In the genomic region with DNA sequence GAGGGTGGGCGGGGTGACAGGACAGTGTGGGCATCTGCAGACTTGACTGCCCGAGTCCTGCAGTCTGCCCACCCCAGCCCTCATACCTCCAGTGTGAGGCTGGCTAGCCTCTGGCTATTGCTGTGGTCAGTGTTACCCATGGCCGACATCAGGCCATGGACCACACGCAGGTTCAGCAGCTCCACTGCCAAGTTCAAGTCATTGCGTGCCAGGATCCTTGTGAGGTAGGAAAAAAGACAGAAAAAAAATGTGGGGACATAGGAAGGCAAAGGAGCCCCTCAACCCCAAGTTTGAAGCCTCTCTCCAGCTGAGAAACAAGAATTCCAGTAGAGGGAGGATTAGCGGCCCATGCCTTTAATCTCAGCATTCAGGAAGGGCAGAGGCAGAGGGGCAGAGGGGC, we compare ENCODE assay signal across 28 mouse cellular contexts. TPM values are rescaled to one million over a fixed set of nuclear protein-coding genes. Genes with fewer than 3 reads are reported as not detected.
DNase-seq lines count a peak whose midpoint lies in the region; ATAC-seq and TF ChIP-seq lines count a peak whose summit lies in the region.
"Had no signal": no experiment of that assay in that cellular context is flagged by ENCODE, and none has a peak within 500 bp of the region (broad histone marks: within the 10 kb centered on the region; RNA-seq: fewer than 3 reads in every experiment).

No protein-coding gene starts in this region.

- H3K27ac ChIP-seq in midbrain, embryonic 11.5 days (ENCODE audit: low read depth, low read length), result no peak overlapping the region
- H3K27ac ChIP-seq in midbrain, embryonic 14.5 days (replicated peaks; ENCODE audit: low read depth, low read length), result no peak overlapping the region
- H3K27ac ChIP-seq: embryonic facial prominence, embryonic 13.5 days; embryonic facial prominence, embryonic 15.5 days; forebrain, embryonic 10.5 days; forebrain, embryonic 12.5 days had no signal

- peak; percentile 44 to 47 for DNase-seq in cerebellum, postnatal 10 days
- no peak for DNase-seq in cerebellum, postnatal 4 days (ENCODE audit: low spot score in 2 of 2)
- DNase-seq in heart, adult 11 months, result peak; percentile 73
- DNase-seq in heart, adult 9 months (ENCODE audit: low spot score in 2 of 2), result no peak
- peak; percentile 51 for DNase-seq in midbrain, embryonic 11.5 days (ENCODE audit: low spot score, missing footprints)
- no peak for DNase-seq in midbrain, embryonic 14.5 days
- DNase-seq in left cerebral cortex, postnatal 10 days (ENCODE audit: extremely low spot score in 1 of 2, low spot score in 2 of 2), result no peak
- DNase-seq: adrenal gland, adult 2 months; adrenal gland, postnatal 10 days; adrenal gland, postnatal 25 days; B cell, adult 2 months; cerebellum, adult 11 months; cerebellum, adult 2 months; cerebellum, adult 9-10 months; cerebellum, postnatal 14 days; embryo, embryonic 11 days had no signal

- ATAC-seq in midbrain, embryonic 11.5 days (ENCODE audit: low FRiP score), result no peak
- no peak for ATAC-seq in midbrain, embryonic 14.5 days (ENCODE audit: low FRiP score, low TSS enrichment)
- ATAC-seq: CD4-positive, CD25-positive, alpha-beta regulatory T cell, adult 4 months; forebrain, embryonic 14.5 days; forebrain, embryonic 16.5 days had no signal

- H3K27me3 ChIP-seq in midbrain, embryonic 11.5 days (ENCODE audit: control insufficient read depth, insufficient read depth, low read length), result no peaks in the 10 kb centered on the region
- no peaks in the 10 kb centered on the region for H3K27me3 ChIP-seq in midbrain, embryonic 14.5 days (ENCODE audit: control insufficient read depth, insufficient read depth, low read length)
- peaks cover 6% of the 10 kb centered on the region; the same call in 1 of the 2 replicates for H3K27me3 ChIP-seq in E14TG2a.4 (ENCODE audit: insufficient read depth, low read length)
- H3K27me3 ChIP-seq: embryonic facial prominence, embryonic 13.5 days; embryonic facial prominence, embryonic 15.5 days had no signal

- H3K9me3 ChIP-seq in midbrain, embryonic 11.5 days (ENCODE audit: control insufficient read depth, low read length), result no peaks in the 10 kb centered on the region
- no peaks in the 10 kb centered on the region for H3K9me3 ChIP-seq in midbrain, embryonic 14.5 days (ENCODE audit: control insufficient read depth, low read length)
- H3K9me3 ChIP-seq in E14TG2a.4 (ENCODE audit: low read length), result no peaks in the 10 kb centered on the region
- H3K9me3 ChIP-seq: embryonic facial prominence, embryonic 13.5 days; embryonic facial prominence, embryonic 15.5 days; forebrain, embryonic 10.5 days; forebrain, embryonic 12.5 days had no signal

- H3K4me3 ChIP-seq in midbrain, embryonic 11.5 days (ENCODE audit: low read depth, low read length), result no peak overlapping the region
- no peak overlapping the region for H3K4me3 ChIP-seq in midbrain, embryonic 14.5 days (replicated peaks; ENCODE audit: low read depth, low read length)
- peak overlapping the region; percentile 61 for H3K4me3 ChIP-seq in E14TG2a.4 (replicated peaks; ENCODE audit: low read length)
- H3K4me3 ChIP-seq: embryonic facial prominence, embryonic 13.5 days; embryonic facial prominence, embryonic 15.5 days; erythroblast, embryonic 14.5 days; forebrain, embryonic 10.5 days; forebrain, embryonic 12.5 days had no signal

- no peak overlapping the region for H3K4me2 ChIP-seq in midbrain, embryonic 11.5 days
- H3K4me2 ChIP-seq in midbrain, embryonic 14.5 days (ENCODE audit: low read length), result no peak overlapping the region
- H3K4me2 ChIP-seq: embryonic facial prominence, embryonic 13.5 days; embryonic facial prominence, embryonic 15.5 days; forebrain, embryonic 12.5 days had no signal

- no peaks in the 10 kb centered on the region for H3K4me1 ChIP-seq in midbrain, embryonic 11.5 days (ENCODE audit: control insufficient read depth, insufficient read depth, low read length)
- H3K4me1 ChIP-seq in midbrain, embryonic 14.5 days (ENCODE audit: control insufficient read depth, insufficient read depth, low read length), result no peaks in the 10 kb centered on the region
- peaks cover 41% of the 10 kb centered on the region for H3K4me1 ChIP-seq in E14TG2a.4 (replicated peaks; ENCODE audit: low read depth, low read length)

- H3K36me3 ChIP-seq in midbrain, embryonic 11.5 days (ENCODE audit: control insufficient read depth, insufficient read depth, low read length), result no peaks in the 10 kb centered on the region
- no peaks in the 10 kb centered on the region for H3K36me3 ChIP-seq in midbrain, embryonic 14.5 days (ENCODE audit: control insufficient read depth, insufficient read depth, low read length)
- no peaks in the 10 kb centered on the region for H3K36me3 ChIP-seq in E14TG2a.4 (ENCODE audit: insufficient read depth, low read length)
- H3K36me3 ChIP-seq: embryonic facial prominence, embryonic 13.5 days; embryonic facial prominence, embryonic 15.5 days; forebrain, embryonic 10.5 days; forebrain, embryonic 12.5 days had no signal

- intact Hi-C loops in left cerebral cortex, postnatal 10 days (cut with DNase I), result no loop called here

- no peak overlapping the region for H3K9ac ChIP-seq in midbrain, embryonic 11.5 days (ENCODE audit: low read length)
- H3K9ac ChIP-seq in midbrain, embryonic 14.5 days (replicated peaks; ENCODE audit: low read length), result no peak overlapping the region
- H3K9ac ChIP-seq: embryonic facial prominence, embryonic 13.5 days; embryonic facial prominence, embryonic 15.5 days; forebrain, embryonic 12.5 days had no signal

- WGBS in midbrain, embryonic 11.5 days, result 67% methylated on average over 6 of the region's 6 CpGs
- 80% methylated on average over 6 of the region's 6 CpGs for WGBS in midbrain, embryonic 14.5 days

- no peak for TF ChIP-seq CTCF in E14TG2a.4 (conservative IDR thresholded peaks at IDR 0.05; ENCODE audit: low read length)

RNA-seq across cellular contexts. Expression of gene Kif2c, which starts 31.8 kb away (rescaled TPM):
- polyA plus RNA-seq in midbrain, embryonic 11.5 days (2014; fragmentation: Nextera tagmentation; extraction: Ambion mirVana), result 103 and 104 TPM in 2 replicates
- 7.2 and 16.0 TPM in 2 replicates for polyA plus RNA-seq in midbrain, embryonic 14.5 days (2014; fragmentation: Nextera tagmentation; extraction: Ambion mirVana)
- 1 to 10 TPM; 1.1 to 2.2 TPM for total RNA-seq in left cerebral cortex, postnatal 10 days (2021)

RNA-seq across cellular contexts. Expression of gene Tmem53, which starts 37.5 kb away (rescaled TPM):
- 7.5 and 8.4 TPM in 2 replicates for polyA plus RNA-seq in midbrain, embryonic 11.5 days (2014; fragmentation: Nextera tagmentation; extraction: Ambion mirVana)
- polyA plus RNA-seq in midbrain, embryonic 14.5 days (2014; fragmentation: Nextera tagmentation; extraction: Ambion mirVana), result 9.1 and 12.2 TPM in 2 replicates
- 1 to 10 TPM; 2.0 to 3.2 TPM for total RNA-seq in left cerebral cortex, postnatal 10 days (2021)
- total RNA-seq: common myeloid progenitor, adult 5-6 weeks had no signal

RNA-seq across cellular contexts. Expression of gene Armh1, which starts 37.7 kb away (rescaled TPM):
- polyA plus RNA-seq in midbrain, embryonic 11.5 days (2014; fragmentation: Nextera tagmentation; extraction: Ambion mirVana), result 0.34 and 0.40 TPM in 2 replicates
- 0.54 and 0.73 TPM in 2 replicates for polyA plus RNA-seq in midbrain, embryonic 14.5 days (2014; fragmentation: Nextera tagmentation; extraction: Ambion mirVana)
- 1 to 10 TPM in 1 of 2 experiments, under 1 TPM in 1; 0.81 to 1.8 TPM for total RNA-seq in left cerebral cortex, postnatal 10 days (2021)
- total RNA-seq: CH12.LX; common myeloid progenitor, adult 5-6 weeks; MEL had no signal
- polyA plus RNA-seq: CD4-positive, CD25-positive, alpha-beta regulatory T cell, adult 4 months; erythroblast, embryonic 14.5 days had no signal

RNA-seq across cellular contexts. Expression of gene Rps8, which starts 58.2 kb away (rescaled TPM):
- polyA plus RNA-seq in midbrain, embryonic 11.5 days (2014; fragmentation: Nextera tagmentation; extraction: Ambion mirVana), result 780 and 794 TPM in 2 replicates
- polyA plus RNA-seq in midbrain, embryonic 14.5 days (2014; fragmentation: Nextera tagmentation; extraction: Ambion mirVana), result 599 and 678 TPM in 2 replicates
- total RNA-seq in left cerebral cortex, postnatal 10 days (2021), result 100 to 1,000 TPM; 554 to 567 TPM

Comparison
In these comparisons a context has a peak if more than half of its experiments do, and no peak if none do; other contexts are left out.
1. DNase-seq: peak in cerebellum, postnatal 10 days (2 of 2), heart, adult 11 months (single experiment) and midbrain, embryonic 11.5 days (single experiment); none in cerebellum, postnatal 4 days (0 of 2), heart, adult 9 months (0 of 2), midbrain, embryonic 14.5 days (single experiment) and left cerebral cortex, postnatal 10 days (0 of 2).